In genomic region chr12:85092214-85092613, GRCm38 (mm10) we compare ENCODE assay signal across 8 mouse cellular contexts. TPM values are rescaled to one million over a fixed set of nuclear protein-coding genes. Genes with fewer than 3 reads are reported as not detected.
A peak's percentile ranks its signal among the peaks of the same experiment; 100 is the strongest.
DNase-seq lines count a peak whose midpoint lies in the region; ATAC-seq and TF ChIP-seq lines count a peak whose summit lies in the region.

No protein-coding gene starts in this region.

- no peak overlapping the region for H3K27ac ChIP-seq in heart, embryonic 11.5 days (ENCODE audit: low read depth, low read length)

- no peaks in the 10 kb centered on the region for H3K27me3 ChIP-seq in heart, embryonic 11.5 days (ENCODE audit: control insufficient read depth, insufficient read depth, low read length)
- H3K27me3 ChIP-seq in E14TG2a.4 (ENCODE audit: insufficient read depth, low read length) = peaks cover 7% of the 10 kb centered on the region

- intact Hi-C loops in gastrocnemius, postnatal 14 days (cut with DNase I; ENCODE audit: low total_unique reads) = no loop called here

- TF ChIP-seq CTCF in E14TG2a.4 (conservative IDR thresholded peaks at IDR 0.05; ENCODE audit: low read length) = peak; percentile 79

- no peak overlapping the region for H3K9ac ChIP-seq in heart, embryonic 11.5 days (ENCODE audit: low read depth, low read length)

- DNase-seq in heart, adult 18-20 months = peak; percentile 69 to 89
- DNase-seq in cerebellum, adult 18-20 months = peak; percentile 74 to 75
- peak; percentile 75 for DNase-seq in gastrocnemius, postnatal 14 days
- peak; percentile 34 to 66 for DNase-seq in layer of hippocampus, postnatal 14 days (ENCODE audit: low spot score in 2 of 2)
- DNase-seq in mesoderm, embryonic 11.5 days (ENCODE audit: low read depth, low spot score) = peak; percentile 68
- peak; percentile 55 to 68 for DNase-seq in spleen, postnatal 36 days (ENCODE audit: low spot score in 2 of 2)

- H3K36me3 ChIP-seq in heart, embryonic 11.5 days (ENCODE audit: control insufficient read depth, insufficient read depth, low read length) = peaks cover 6% of the 10 kb centered on the region
- peaks cover 12% of the 10 kb centered on the region for H3K36me3 ChIP-seq in E14TG2a.4 (ENCODE audit: insufficient read depth, low read length)

- 2% methylated on average over 3 of the region's 3 CpGs for WGBS in heart, embryonic 11.5 days (ENCODE audit: insufficient replicate concordance)

- H3K9me3 ChIP-seq in heart, embryonic 11.5 days (replicated peaks; ENCODE audit: control insufficient read depth, low read length) = no peaks in the 10 kb centered on the region
- H3K9me3 ChIP-seq in E14TG2a.4 (ENCODE audit: low read length) = no peaks in the 10 kb centered on the region

- no peak for ATAC-seq in heart, embryonic 11.5 days (replicated peaks; ENCODE audit: insufficient number of reproducible peaks, low FRiP score, low TSS enrichment)

- no peaks in the 10 kb centered on the region; the same call in 1 of the 2 replicates for H3K4me1 ChIP-seq in heart, embryonic 11.5 days (ENCODE audit: control insufficient read depth, insufficient read depth, low read length)
- peaks cover 26% of the 10 kb centered on the region for H3K4me1 ChIP-seq in E14TG2a.4 (replicated peaks; ENCODE audit: low read depth, low read length)

- no peak overlapping the region for H3K4me2 ChIP-seq in heart, embryonic 11.5 days

- H3K4me3 ChIP-seq in heart, embryonic 11.5 days (ENCODE audit: low read depth, low read length) = no peak overlapping the region
- no peak overlapping the region for H3K4me3 ChIP-seq in E14TG2a.4 (replicated peaks; ENCODE audit: low read length)

RNA-seq across cellular contexts. Expression of gene Prox2, which starts 18.3 kb away (rescaled TPM):
- 1 to 10 TPM; 1.5 to 2.6 TPM for total RNA-seq in heart, adult 18-20 months (2021)
- polyA plus RNA-seq in heart, embryonic 11.5 days (2014; fragmentation: Nextera tagmentation; extraction: Ambion mirVana) = 2.5 and 3.1 TPM in 2 replicates
- total RNA-seq in gastrocnemius, postnatal 14 days (2021) = 1 to 10 TPM; 2.1 to 2.2 TPM
- 1 to 10 TPM; 2.1 to 2.4 TPM for total RNA-seq in layer of hippocampus, postnatal 14 days (2021)

RNA-seq across cellular contexts. Expression of gene Dlst, which starts 18.4 kb away (rescaled TPM):
- total RNA-seq in heart, adult 18-20 months (2021) = 100 to 1,000 TPM; 759 to 769 TPM
- polyA plus RNA-seq in heart, embryonic 11.5 days (2014; fragmentation: Nextera tagmentation; extraction: Ambion mirVana) = 170 and 200 TPM in 2 replicates
- 100 to 1,000 TPM; 291 to 372 TPM for total RNA-seq in gastrocnemius, postnatal 14 days (2021)
- 100 to 1,000 TPM; 169 to 175 TPM for total RNA-seq in layer of hippocampus, postnatal 14 days (2021)

RNA-seq across cellular contexts. Expression of gene Rps6kl1, which starts 58.9 kb away (rescaled TPM):
- total RNA-seq in heart, adult 18-20 months (2021) = 1 to 10 TPM; 1.4 to 2.1 TPM
- polyA plus RNA-seq in heart, embryonic 11.5 days (2014; fragmentation: Nextera tagmentation; extraction: Ambion mirVana) = 0.94 and 1.3 TPM in 2 replicates
- total RNA-seq in gastrocnemius, postnatal 14 days (2021) = under 1 TPM; 0.51 to 0.89 TPM
- total RNA-seq in layer of hippocampus, postnatal 14 days (2021) = 10 to 100 TPM; 41.1 to 43.1 TPM

Comparison
In these comparisons a context has a peak if more than half of its experiments do, and no peak if none do; other contexts are left out.
1. RNA of gene Rps6kl1, which starts 58.9 kb away (total RNA-seq): 41.1 to 43.1 TPM in layer of hippocampus, postnatal 14 days; 1.4 to 2.1 TPM in heart, adult 18-20 months and 0.51 to 0.89 TPM in gastrocnemius, postnatal 14 days; every median in the first group is over 10 times any median in the second.
2. Peak in every context shown above with its lines, with median percentiles within 50 percentile points of each other: DNase-seq.